ENCODE assay signal across 11 mouse cellular contexts in genomic region chr9:111092657-111093056, GRCm38 (mm10). TPM values are rescaled to one million over a fixed set of nuclear protein-coding genes. Genes with fewer than 3 reads are reported as not detected.
A peak's percentile ranks its signal among the peaks of the same experiment; 100 is the strongest.
DNase-seq lines count a peak whose midpoint lies in the region; ATAC-seq and TF ChIP-seq lines count a peak whose summit lies in the region.
"Had no signal": no experiment of that assay in that cellular context is flagged by ENCODE, and none has a peak within 500 bp of the region (broad histone marks: within the 10 kb centered on the region; RNA-seq: fewer than 3 reads in every experiment).

No protein-coding gene starts in this region.

- H3K4me2 ChIP-seq in intestine, postnatal 0 days (replicated peaks; ENCODE audit: low read depth) = no peak overlapping the region
- H3K4me2 ChIP-seq: limb, embryonic 13.5 days; stomach, embryonic 15.5 days had no signal

- no peak overlapping the region for H3K4me3 ChIP-seq in intestine, postnatal 0 days (ENCODE audit: low read depth, low read length)
- H3K4me3 ChIP-seq: limb, embryonic 13.5 days; stomach, embryonic 15.5 days had no signal

- H3K4me1 ChIP-seq in intestine, postnatal 0 days (replicated peaks; ENCODE audit: control insufficient read depth, insufficient read depth, low read length) = no peaks in the 10 kb centered on the region

- H3K27me3 ChIP-seq in intestine, postnatal 0 days (replicated peaks; ENCODE audit: control insufficient read depth, insufficient read depth, low read length) = no peaks in the 10 kb centered on the region
- H3K27me3 ChIP-seq: limb, embryonic 13.5 days; Patski; stomach, embryonic 15.5 days had no signal

- no peak overlapping the region for H3K27ac ChIP-seq in intestine, postnatal 0 days (ENCODE audit: low read depth, low read length)
- H3K27ac ChIP-seq: limb, embryonic 13.5 days; stomach, embryonic 15.5 days had no signal

- WGBS in intestine, postnatal 0 days = 76% methylated on average over 9 of the region's 9 CpGs

- DNase-seq in cerebellum, adult 18-20 months = peak; percentile 8 to 26
- no peak for DNase-seq in cerebellum, adult 9-10 months
- DNase-seq in kidney, postnatal 10 days = peak; percentile 32
- no peak for DNase-seq in kidney, postnatal 14 days
- DNase-seq in ZHBTc4 (ENCODE audit: low read depth, low spot score) = peak; percentile 28
- DNase-seq in heart, postnatal 14 days = peak; percentile 69 to 80
- DNase-seq in B cell, adult 2 months = no peak

- H3K9ac ChIP-seq in intestine, postnatal 0 days (ENCODE audit: low read depth, low read length) = no peak overlapping the region
- H3K9ac ChIP-seq: limb, embryonic 13.5 days; stomach, embryonic 15.5 days had no signal

- ATAC-seq in intestine, postnatal 0 days = no peak
- ATAC-seq: Patski had no signal

- no peaks in the 10 kb centered on the region for H3K9me3 ChIP-seq in intestine, postnatal 0 days (ENCODE audit: control insufficient read depth)
- H3K9me3 ChIP-seq: limb, embryonic 13.5 days; stomach, embryonic 15.5 days had no signal

- no peaks in the 10 kb centered on the region for H3K36me3 ChIP-seq in intestine, postnatal 0 days (ENCODE audit: control insufficient read depth, insufficient read depth)
- H3K36me3 ChIP-seq: limb, embryonic 13.5 days; stomach, embryonic 15.5 days had no signal

- intact Hi-C loops in heart, postnatal 14 days (cut with DNase I) = loop anchor here (5.0 kb wide), 3 partner anchors 65 to 145 kb away; no protein-coding TSS in a partner anchor

- no peak for TF ChIP-seq CTCF in intestine, postnatal 0 days (IDR thresholded peaks at IDR 0.05; ENCODE audit: low read depth)

RNA-seq across cellular contexts. Expression of gene Lrrfip2, which starts 24.7 kb away (rescaled TPM):
- total RNA-seq in heart, postnatal 14 days (2021) = 10 to 100 TPM; 85.8 to 86.9 TPM
- polyA plus RNA-seq in intestine, postnatal 0 days (2015; fragmentation: Nextera tagmentation; extraction: Ambion mirVana) = 45.1 and 46.1 TPM in 2 replicates

RNA-seq across cellular contexts. Expression of gene Ccrl2, which starts 35.3 kb away (rescaled TPM):
- 10 to 100 TPM in 1 of 2 experiments, 1 to 10 TPM in 1; 9.7 to 10.5 TPM for total RNA-seq in heart, postnatal 14 days (2021)
- polyA plus RNA-seq in intestine, postnatal 0 days (2015; fragmentation: Nextera tagmentation; extraction: Ambion mirVana) = 2.7 and 3.8 TPM in 2 replicates

Comparison
In these comparisons a context has a peak if more than half of its experiments do, and no peak if none do; other contexts are left out.
1. DNase-seq: peak in cerebellum, adult 18-20 months (2 of 2), kidney, postnatal 10 days (single experiment), ZHBTc4 (single experiment) and heart, postnatal 14 days (2 of 2); none in cerebellum, adult 9-10 months (single experiment), kidney, postnatal 14 days (single experiment) and B cell, adult 2 months (0 of 2).